Mouse (Mus musculus) activated CD4-positive, CD25-positive, alpha-beta regulatory T cell, adult 9 weeks (primary cell): ENCODE data around the gene Shank2. TPM values are rescaled to one million over a fixed set of nuclear protein-coding genes. Genes with fewer than 3 reads are reported as not detected.

ENCODE experiments used
- polyA plus RNA-seq: library from polyadenylated mRNA; unstranded; fragments of 100-300 nt; shearing (Covaris generic); gene quantifications from one replicate; pipeline ENCODE4 v1.2.1, GENCODE M21; 2017

Shank2 gene
- 0.07 TPM for polyA plus RNA-seq

GRCm38 (mm10) chr7:144001628-144002027 lies at the start of gene Shank2:
Gene Shank2, plus strand, starts transcription at chr7:144001928.

GRCm38 (mm10) chr7:144470545-144471059 lies 468.9 kb downstream of the Shank2 start, which contains the start of gene Cttn:
Gene Cttn, minus strand, starts transcription at chr7:144471009.

Other genes starting within 250 kb of the Shank2 start
- gene Osbpl5, start 244.9 kb upstream of the Shank2 start, polyA plus RNA-seq, result 35.5 TPM
- gene Mrgprg, start 234.9 kb upstream of the Shank2 start, polyA plus RNA-seq, result not detected
- gene Mrgpre, start 217.4 kb upstream of the Shank2 start, polyA plus RNA-seq, result 9.0 TPM
- gene Nadsyn1, start 179.1 kb upstream of the Shank2 start, polyA plus RNA-seq, result 21.9 TPM
- gene Dhcr7, start 178.8 kb upstream of the Shank2 start, polyA plus RNA-seq, result 46.9 TPM
- not detected for gene Gm498, start 135.1 kb upstream of the Shank2 start, polyA plus RNA-seq